In genomic region chr19:10604534-10604933, GRCm38 (mm10) we compare ENCODE assay signal across 8 mouse cellular contexts. TPM values are rescaled to one million over a fixed set of nuclear protein-coding genes. Genes with fewer than 3 reads are reported as not detected.
DNase-seq lines count a peak whose midpoint lies in the region; ATAC-seq and TF ChIP-seq lines count a peak whose summit lies in the region.

No protein-coding gene starts in this region.

- H3K4me2 ChIP-seq in limb, embryonic 15.5 days, result peak overlapping the region; percentile 72
- H3K4me2 ChIP-seq in stomach, postnatal 0 days (replicated peaks; ENCODE audit: low read depth), result peak overlapping the region; percentile 69

- H3K36me3 ChIP-seq in thymus, adult 2 months (ENCODE audit: control insufficient read depth, insufficient read depth, low read length), result peaks cover 20% of the 10 kb centered on the region
- H3K36me3 ChIP-seq in limb, embryonic 15.5 days, result peaks cover 25% of the 10 kb centered on the region
- peaks cover 10% of the 10 kb centered on the region; the same call in 1 of the 2 replicates for H3K36me3 ChIP-seq in stomach, postnatal 0 days (ENCODE audit: control insufficient read depth, insufficient read depth, low read length)

- ATAC-seq in limb, embryonic 15.5 days (ENCODE audit: insufficient number of reproducible peaks, low FRiP score, low TSS enrichment, low read depth), result no peak
- no peak for ATAC-seq in stomach, postnatal 0 days (ENCODE audit: low FRiP score, low TSS enrichment)

- H3K4me1 ChIP-seq in thymus, adult 2 months (replicated peaks; ENCODE audit: control insufficient read depth, insufficient read depth, low read length), result peaks cover 26% of the 10 kb centered on the region
- peaks cover 40% of the 10 kb centered on the region for H3K4me1 ChIP-seq in limb, embryonic 15.5 days
- H3K4me1 ChIP-seq in stomach, postnatal 0 days (replicated peaks; ENCODE audit: control insufficient read depth, insufficient read depth), result peaks cover 8% of the 10 kb centered on the region; the same call in 1 of the 2 replicates

- TF ChIP-seq EP300 in stomach, postnatal 0 days (optimal IDR thresholded peaks at IDR 0.05), result no peak

- H3K27ac ChIP-seq in thymus, adult 2 months (ENCODE audit: control insufficient read depth, insufficient read depth, low read length), result peak overlapping the region; percentile 75; the same call in 1 of the 2 replicates
- H3K27ac ChIP-seq in limb, embryonic 15.5 days, result peak overlapping the region; percentile 95
- peak overlapping the region; percentile 97 for H3K27ac ChIP-seq in stomach, postnatal 0 days (replicated peaks)

- peak; percentile 15 for DNase-seq in cerebellum, adult 8-10 months
- no peak for DNase-seq in cerebellum, postnatal 25 days
- DNase-seq in thymus, adult 2 months, result no peak
- DNase-seq in thymus, postnatal 25 days, result no peak
- DNase-seq in stomach, postnatal 0 days (ENCODE audit: low spot score), result no peak
- no peak for DNase-seq in frontal cortex, postnatal 10 days (ENCODE audit: low spot score in 2 of 2)
- DNase-seq in urinary bladder, postnatal 10 days (ENCODE audit: low spot score), result no peak

- 54% methylated on average over 3 of the region's 3 CpGs for WGBS in thymus, adult 2 months
- WGBS in limb, embryonic 15.5 days, result 33% methylated on average over 3 of the region's 3 CpGs
- 46% methylated on average over 3 of the region's 3 CpGs for WGBS in stomach, postnatal 0 days

- H3K27me3 ChIP-seq in thymus, adult 2 months (ENCODE audit: control insufficient read depth, insufficient read depth, low read length), result no peaks in the 10 kb centered on the region
- H3K27me3 ChIP-seq in limb, embryonic 15.5 days, result no peaks in the 10 kb centered on the region
- no peaks in the 10 kb centered on the region for H3K27me3 ChIP-seq in stomach, postnatal 0 days (ENCODE audit: control insufficient read depth, insufficient read depth, low read length)

- H3K9me3 ChIP-seq in limb, embryonic 15.5 days, result no peaks in the 10 kb centered on the region
- no peaks in the 10 kb centered on the region for H3K9me3 ChIP-seq in stomach, postnatal 0 days (ENCODE audit: control insufficient read depth, low read length)

- TF ChIP-seq CTCF in thymus, adult 2 months (IDR thresholded peaks at IDR 0.05; ENCODE audit: borderline replicate concordance, control insufficient read depth, extremely low read depth, insufficient read depth, low read length, poor library complexity), result no peak
- no peak for TF ChIP-seq CTCF in stomach, postnatal 0 days (IDR thresholded peaks at IDR 0.05; ENCODE audit: low read depth)

- H3K4me3 ChIP-seq in thymus, adult 2 months (ENCODE audit: control insufficient read depth, insufficient read depth, low read length), result no peak overlapping the region
- peak overlapping the region; percentile 71 for H3K4me3 ChIP-seq in limb, embryonic 15.5 days
- H3K4me3 ChIP-seq in stomach, postnatal 0 days (ENCODE audit: low read depth, low read length), result peak overlapping the region; percentile 97

- H3K9ac ChIP-seq in limb, embryonic 15.5 days, result peak overlapping the region; percentile 71
- H3K9ac ChIP-seq in stomach, postnatal 0 days (ENCODE audit: low read length), result peak overlapping the region; percentile 74

- no peak for TF ChIP-seq POLR2A in thymus, adult 2 months (IDR thresholded peaks at IDR 0.05; ENCODE audit: control insufficient read depth, extremely low read depth, insufficient read depth, low read length, poor library complexity)

RNA-seq across cellular contexts. Expression of gene Ddb1, which starts 0.6 kb away (rescaled TPM):
- 154 and 156 TPM in 2 replicates for polyA plus RNA-seq in thymus, adult 2 months (2012; rRNA removed)
- 350 and 363 TPM in 2 replicates for polyA plus RNA-seq in limb, embryonic 15.5 days (2015; fragmentation: Nextera tagmentation; extraction: Ambion mirVana)
- 108 and 110 TPM in 2 replicates for polyA plus RNA-seq in stomach, postnatal 0 days (2015; fragmentation: Nextera tagmentation; extraction: Ambion mirVana)

RNA-seq across cellular contexts. Expression of gene Tkfc, which starts 0.9 kb away (rescaled TPM):
- 17.3 and 20.2 TPM in 2 replicates for polyA plus RNA-seq in thymus, adult 2 months (2012; rRNA removed)
- 12.0 and 13.2 TPM in 2 replicates for polyA plus RNA-seq in limb, embryonic 15.5 days (2015; fragmentation: Nextera tagmentation; extraction: Ambion mirVana)
- 6.3 and 6.7 TPM in 2 replicates for polyA plus RNA-seq in stomach, postnatal 0 days (2015; fragmentation: Nextera tagmentation; extraction: Ambion mirVana)

RNA-seq across cellular contexts. Expression of gene Tmem138, which starts 27.4 kb away (rescaled TPM):
- 18.7 and 20.6 TPM in 2 replicates for polyA plus RNA-seq in thymus, adult 2 months (2012; rRNA removed)
- 26.8 and 31.1 TPM in 2 replicates for polyA plus RNA-seq in limb, embryonic 15.5 days (2015; fragmentation: Nextera tagmentation; extraction: Ambion mirVana)
- polyA plus RNA-seq in stomach, postnatal 0 days (2015; fragmentation: Nextera tagmentation; extraction: Ambion mirVana), result 11.4 and 12.2 TPM in 2 replicates

RNA-seq across cellular contexts. Expression of gene Cyb561a3, which starts 27.6 kb away (rescaled TPM):
- 87.9 and 93.7 TPM in 2 replicates for polyA plus RNA-seq in thymus, adult 2 months (2012; rRNA removed)
- 21.6 and 25.8 TPM in 2 replicates for polyA plus RNA-seq in limb, embryonic 15.5 days (2015; fragmentation: Nextera tagmentation; extraction: Ambion mirVana)
- 15.7 and 16.7 TPM in 2 replicates for polyA plus RNA-seq in stomach, postnatal 0 days (2015; fragmentation: Nextera tagmentation; extraction: Ambion mirVana)

RNA-seq across cellular contexts. Expression of gene Vwce, which starts 29.5 kb away (rescaled TPM):
- 3.1 and 4.7 TPM in 2 replicates for polyA plus RNA-seq in thymus, adult 2 months (2012; rRNA removed)
- polyA plus RNA-seq in limb, embryonic 15.5 days (2015; fragmentation: Nextera tagmentation; extraction: Ambion mirVana), result 2.8 and 3.1 TPM in 2 replicates
- polyA plus RNA-seq in stomach, postnatal 0 days (2015; fragmentation: Nextera tagmentation; extraction: Ambion mirVana), result 0.51 and 0.61 TPM in 2 replicates
